Mouse (Mus musculus): ENCODE measurements around the gene Xpot. TPM values are rescaled to one million over a fixed set of nuclear protein-coding genes. Genes with fewer than 3 reads are reported as not detected.
A peak's percentile ranks its signal among the peaks of the same experiment; 100 is the strongest.

Gene Xpot
- polyA plus RNA-seq, 1 experiment, result 24.4 TPM

GRCm38 (mm10) chr10:121583016-121583415 lies 43.1 kb downstream of the Xpot start:
- WGBS, result 37% methylated on average over 12 of the region's 12 CpGs
- peaks cover 3% of the 10 kb centered on the region; the same call in 1 of the 2 replicates for H3K4me1 ChIP-seq (ENCODE audit: control insufficient read depth, insufficient read depth, low read length)
- no peak overlapping the region for H3K27ac ChIP-seq (ENCODE audit: control insufficient read depth, insufficient read depth, low read depth, low read length, poor library complexity)
- H3K4me3 ChIP-seq (replicated peaks; ENCODE audit: control insufficient read depth, low read depth, low read length), result no peak overlapping the region
- TF ChIP-seq CTCF (IDR thresholded peaks at IDR 0.05; ENCODE audit: control insufficient read depth, insufficient read depth, low read length) (no peak), POLR2A (IDR thresholded peaks at IDR 0.05; ENCODE audit: borderline replicate concordance, control insufficient read depth, low read depth, low read length) (no peak)

DNA sequence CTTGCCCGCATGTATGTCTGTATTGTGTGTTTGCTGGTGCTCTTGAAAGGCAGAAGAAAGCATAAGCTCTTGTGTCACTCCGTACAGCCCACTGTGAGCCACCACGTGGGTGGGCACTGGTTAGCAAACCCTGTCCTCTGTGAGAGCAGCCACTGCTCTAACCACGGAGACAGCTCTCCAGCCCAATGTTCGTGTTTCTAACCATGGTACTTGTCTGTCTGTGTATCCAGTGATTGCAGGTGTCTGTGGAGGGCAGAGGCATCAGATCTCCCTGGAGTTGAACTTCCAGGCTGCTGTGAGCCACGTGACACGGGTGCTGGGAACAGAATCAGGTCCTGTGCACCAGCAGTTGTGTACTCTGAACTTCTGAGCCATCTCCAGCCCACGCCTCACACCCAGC lies 43.8 kb downstream of the Xpot start:
- peaks cover 3% of the 10 kb centered on the region; the same call in 1 of the 2 replicates for H3K4me1 ChIP-seq (ENCODE audit: control insufficient read depth, insufficient read depth, low read length)
- 76% methylated on average over 8 of the region's 8 CpGs for WGBS
- H3K27ac ChIP-seq (ENCODE audit: control insufficient read depth, insufficient read depth, low read depth, low read length, poor library complexity), result no peak overlapping the region
- no peak overlapping the region for H3K4me3 ChIP-seq (replicated peaks; ENCODE audit: control insufficient read depth, low read depth, low read length)
- no peak for TF ChIP-seq POLR2A (IDR thresholded peaks at IDR 0.05; ENCODE audit: borderline replicate concordance, control insufficient read depth, low read depth, low read length)
- TF ChIP-seq CTCF (IDR thresholded peaks at IDR 0.05; ENCODE audit: control insufficient read depth, insufficient read depth, low read length), result no peak

GRCm38 (mm10) chr10:121581405-121581804 lies 44.7 kb downstream of the Xpot start:
- WGBS, result 84% methylated on average over 6 of the region's 6 CpGs
- no peak for TF ChIP-seq POLR2A (IDR thresholded peaks at IDR 0.05; ENCODE audit: borderline replicate concordance, control insufficient read depth, low read depth, low read length)
- TF ChIP-seq CTCF (IDR thresholded peaks at IDR 0.05; ENCODE audit: control insufficient read depth, insufficient read depth, low read length), result no peak

DNA sequence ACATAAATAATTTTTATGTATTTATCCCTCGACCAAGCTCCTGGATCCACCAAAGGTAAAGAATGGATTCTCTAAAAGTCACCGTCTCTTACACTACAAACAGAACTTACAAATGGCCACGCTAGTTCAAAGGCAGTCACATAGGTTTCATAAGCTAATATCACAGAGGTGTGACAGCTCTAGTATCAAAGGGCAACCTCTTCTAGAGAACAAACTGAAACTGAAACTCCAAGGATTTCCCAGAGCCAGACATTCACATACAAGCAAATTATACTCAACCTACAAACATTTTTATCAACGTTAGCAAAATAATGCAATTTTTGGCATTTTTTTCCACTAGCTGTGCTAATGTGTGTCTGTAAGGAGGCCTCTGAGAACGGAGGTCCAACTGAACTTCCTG lies 45.8 kb downstream of the Xpot start:
- Histone ChIP-seq H3K4me1 (ENCODE audit: control insufficient read depth, insufficient read depth, low read length) (peaks cover 3% of the 10 kb centered on the region; the same call in 1 of the 2 replicates), H3K27ac (ENCODE audit: control insufficient read depth, insufficient read depth, low read depth, low read length, poor library complexity) (no peak overlapping the region), H3K4me3 (replicated peaks; ENCODE audit: control insufficient read depth, low read depth, low read length) (no peak overlapping the region)
- no peak for TF ChIP-seq CTCF (IDR thresholded peaks at IDR 0.05; ENCODE audit: control insufficient read depth, insufficient read depth, low read length)
- TF ChIP-seq POLR2A (IDR thresholded peaks at IDR 0.05; ENCODE audit: borderline replicate concordance, control insufficient read depth, low read depth, low read length), result no peak
- 89% methylated on average over 5 of the region's 5 CpGs for WGBS

More at GRCm38 (mm10) chr10:121581405-121581804, 44.7 kb downstream of the Xpot start:
- no peak overlapping the region for H3K4me3 ChIP-seq (replicated peaks; ENCODE audit: control insufficient read depth, low read depth, low read length)
- no peak overlapping the region for H3K27ac ChIP-seq (ENCODE audit: control insufficient read depth, insufficient read depth, low read depth, low read length, poor library complexity)
- H3K4me1 ChIP-seq (ENCODE audit: control insufficient read depth, insufficient read depth, low read length), result peaks cover 3% of the 10 kb centered on the region; the same call in 1 of the 2 replicates

- TF ChIP-seq POLR2A (IDR thresholded peaks at IDR 0.05; ENCODE audit: borderline replicate concordance, control insufficient read depth, low read depth, low read length) (no peak), CTCF (IDR thresholded peaks at IDR 0.05; ENCODE audit: control insufficient read depth, insufficient read depth, low read length) (no peak)
- H3K27ac ChIP-seq (ENCODE audit: control insufficient read depth, insufficient read depth, low read depth, low read length, poor library complexity), result no peak overlapping the region
- 89% methylated on average over 9 of the region's 9 CpGs for WGBS
- H3K4me1 ChIP-seq (ENCODE audit: control insufficient read depth, insufficient read depth, low read length), result no peaks in the 10 kb centered on the region
- H3K4me3 ChIP-seq (replicated peaks; ENCODE audit: control insufficient read depth, low read depth, low read length), result no peak overlapping the region
These were observed 49.8 kb downstream of the Xpot start for GRCm38 (mm10) chr10:121576372-121576771.

GRCm38 (mm10) chr10:121571511-121572147 lies 54.5 kb downstream of the Xpot start:
- 86% methylated on average over 22 of the region's 22 CpGs for WGBS
- TF ChIP-seq CTCF (IDR thresholded peaks at IDR 0.05; ENCODE audit: control insufficient read depth, insufficient read depth, low read length), result no peak
- TF ChIP-seq POLR2A (IDR thresholded peaks at IDR 0.05; ENCODE audit: borderline replicate concordance, control insufficient read depth, low read depth, low read length), result no peak
- no peak overlapping the region for H3K4me3 ChIP-seq (replicated peaks; ENCODE audit: control insufficient read depth, low read depth, low read length)
- no peak overlapping the region for H3K27ac ChIP-seq (ENCODE audit: control insufficient read depth, insufficient read depth, low read depth, low read length, poor library complexity)
- peaks cover 3% of the 10 kb centered on the region; the same call in 1 of the 2 replicates for H3K4me1 ChIP-seq (ENCODE audit: control insufficient read depth, insufficient read depth, low read length)

GRCm38 (mm10) chr10:121571031-121571430 lies 55.1 kb downstream of the Xpot start:
- TF ChIP-seq CTCF (IDR thresholded peaks at IDR 0.05; ENCODE audit: control insufficient read depth, insufficient read depth, low read length) (no peak), POLR2A (IDR thresholded peaks at IDR 0.05; ENCODE audit: borderline replicate concordance, control insufficient read depth, low read depth, low read length) (no peak)
- WGBS, result 92% methylated on average over 3 of the region's 3 CpGs
- H3K27ac ChIP-seq (ENCODE audit: control insufficient read depth, insufficient read depth, low read depth, low read length, poor library complexity), result no peak overlapping the region
- H3K4me1 ChIP-seq (ENCODE audit: control insufficient read depth, insufficient read depth, low read length), result peaks cover 3% of the 10 kb centered on the region; the same call in 1 of the 2 replicates
- no peak overlapping the region for H3K4me3 ChIP-seq (replicated peaks; ENCODE audit: control insufficient read depth, low read depth, low read length)

DNA sequence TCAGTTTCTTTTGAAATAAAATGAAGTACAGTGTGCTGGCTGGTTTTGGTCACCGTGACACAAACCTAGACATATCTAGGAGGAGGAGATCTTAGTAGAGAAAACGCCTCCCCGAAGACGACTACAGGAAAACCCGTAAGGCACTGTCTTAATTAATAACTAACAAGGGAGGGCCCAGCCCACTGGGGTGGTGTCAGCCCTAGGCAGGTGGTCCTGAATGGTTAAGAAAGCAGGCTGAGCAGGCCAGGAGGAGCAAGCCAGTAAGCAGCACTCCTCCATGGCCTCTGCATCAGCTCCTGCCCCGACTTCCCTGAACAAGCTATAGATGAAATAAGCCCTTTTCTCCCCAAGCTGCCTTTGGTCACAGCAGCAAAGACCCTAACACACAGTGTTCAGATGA lies 56.3 kb downstream of the Xpot start:
- TF ChIP-seq POLR2A (IDR thresholded peaks at IDR 0.05; ENCODE audit: borderline replicate concordance, control insufficient read depth, low read depth, low read length) (no peak), CTCF (IDR thresholded peaks at IDR 0.05; ENCODE audit: control insufficient read depth, insufficient read depth, low read length) (no peak)
- WGBS, result 91% methylated on average over 6 of the region's 6 CpGs
- peak overlapping the region; percentile 72 for H3K27ac ChIP-seq (ENCODE audit: control insufficient read depth, insufficient read depth, low read depth, low read length, poor library complexity)
- H3K4me3 ChIP-seq (replicated peaks; ENCODE audit: control insufficient read depth, low read depth, low read length), result no peak overlapping the region
- H3K4me1 ChIP-seq (ENCODE audit: control insufficient read depth, insufficient read depth, low read length), result peaks cover 3% of the 10 kb centered on the region; the same call in 1 of the 2 replicates

Measured in bone marrow, adult 2 months (tissue).